Mouse (Mus musculus) stomach, embryonic 14.5 days (tissue): ENCODE measurements around the gene Nmt1. TPM values are rescaled to one million over a fixed set of nuclear protein-coding genes. Genes with fewer than 3 reads are reported as not detected.

ENCODE experiments used
- ATAC-seq: fragments of 200-750 bp; cut with Nextera tagmentation; 2 replicates; pipeline ENCODE4 v1.8.0; 2017; ENCODE audit warnings: low read depth, moderate TSS enrichment; ENCODE audit not compliant: insufficient number of reproducible peaks, insufficient read depth, low FRiP score
- H3K27ac ChIP-seq: fragments of 300-500 bp; sonication (generic); 2 replicates; pipeline ENCODE4 v1.5.1; 2014; ENCODE audit warnings: mild to moderate bottlenecking, low read length, moderate library complexity, mixed read lengths
- H3K27me3 ChIP-seq: fragments of 300-500 bp; sonication (generic); 2 replicates; pipeline ENCODE4 v1.6.1; 2014; ENCODE audit warnings: low read length, control low read depth, mixed read lengths; ENCODE audit not compliant: control insufficient read depth, insufficient read depth
- H3K36me3 ChIP-seq: fragments of 300-500 bp; sonication (generic); 2 replicates; pipeline ENCODE4 v1.6.1; 2014; ENCODE audit warnings: mild to moderate bottlenecking, control low read depth, low read length, moderate library complexity, mixed read lengths; ENCODE audit not compliant: control insufficient read depth, insufficient read depth
- H3K4me1 ChIP-seq: fragments of 300-500 bp; sonication (generic); 2 replicates; pipeline ENCODE4 v1.6.1; 2014; ENCODE audit warnings: low read length, control low read depth, mixed read lengths; ENCODE audit not compliant: control insufficient read depth, insufficient read depth
- H3K4me2 ChIP-seq: fragments of 300-500 bp; sonication (generic); replicated peaks from 2 replicates; pipeline ENCODE4 v1.6.1; 2014; ENCODE audit warnings: low read depth, low read length, control low read depth
- H3K4me3 ChIP-seq: fragments of 300-500 bp; sonication (generic); 2 replicates; pipeline ENCODE4 v1.5.1; 2014; ENCODE audit warnings: low read depth, low read length, control low read depth
- H3K9ac ChIP-seq: fragments of 300-500 bp; sonication (generic); replicated peaks from 2 replicates; pipeline ENCODE4 v1.6.1; 2014; ENCODE audit warnings: low read depth, mild to moderate bottlenecking, control low read depth, low read length, moderate library complexity, mixed read lengths
- H3K9me3 ChIP-seq: fragments of 300-500 bp; sonication (generic); 2 replicates; pipeline ENCODE4 v1.6.1; 2016; ENCODE audit warnings: low read depth, low read length, control low read depth; ENCODE audit not compliant: control insufficient read depth
- whole genome bisulfite sequencing: fragments of 180-500 bp; shearing (Covaris S2); extraction: QIAGEN DNeasy Blood & Tissue Kit; methylation state at CpG from one replicate; pipeline ENCODE4 v1.1.7; 2014; 5-methylcytosine and 5-hydroxymethylcytosine counted together
- polyA plus RNA-seq: library from polyadenylated mRNA; unstranded; fragments of >200 nt; fragmentation: Nextera tagmentation; extraction: Ambion mirVana; gene quantifications from 2 replicates; pipeline ENCODE4 v1.2.1, GENCODE M21; 2014

Nmt1 gene
- polyA plus RNA-seq, 1 experiment from 2014 or later, result 55.1 TPM

GRCm38 (mm10) chr11:103009208-103009607, 18.8 kb upstream of the Nmt1 start:
- H3K27ac ChIP-seq, result no peak overlapping the region
- H3K27me3 ChIP-seq, result no peaks in the 10 kb centered on the region
- 84% methylated on average over 8 of the region's 8 CpGs for WGBS
- H3K9me3 ChIP-seq, result no peaks in the 10 kb centered on the region
- peaks cover 11% of the 10 kb centered on the region; the same call in 1 of the 2 replicates for H3K36me3 ChIP-seq
- H3K4me2 ChIP-seq, result no peak overlapping the region
- no peak overlapping the region for H3K9ac ChIP-seq
- no peak for ATAC-seq
- H3K4me1 ChIP-seq, result peaks cover 4% of the 10 kb centered on the region; the same call in 1 of the 2 replicates
- H3K4me3 ChIP-seq, result no peak overlapping the region

GRCm38 (mm10) chr11:103010454-103011205, 17.4 kb upstream of the Nmt1 start:
- H3K4me3 ChIP-seq, result no peak overlapping the region
- H3K9me3 ChIP-seq, result no peaks in the 10 kb centered on the region
- peaks cover 8% of the 10 kb centered on the region; the same call in 1 of the 2 replicates for H3K4me1 ChIP-seq
- H3K4me2 ChIP-seq, result no peak overlapping the region
- H3K27ac ChIP-seq, result no peak overlapping the region
- WGBS, result 64% methylated on average over 13 of the region's 13 CpGs
- H3K36me3 ChIP-seq, result peaks cover 11% of the 10 kb centered on the region; the same call in 1 of the 2 replicates
- no peak overlapping the region for H3K9ac ChIP-seq
- no peaks in the 10 kb centered on the region for H3K27me3 ChIP-seq
- ATAC-seq, result no peak

DNA sequence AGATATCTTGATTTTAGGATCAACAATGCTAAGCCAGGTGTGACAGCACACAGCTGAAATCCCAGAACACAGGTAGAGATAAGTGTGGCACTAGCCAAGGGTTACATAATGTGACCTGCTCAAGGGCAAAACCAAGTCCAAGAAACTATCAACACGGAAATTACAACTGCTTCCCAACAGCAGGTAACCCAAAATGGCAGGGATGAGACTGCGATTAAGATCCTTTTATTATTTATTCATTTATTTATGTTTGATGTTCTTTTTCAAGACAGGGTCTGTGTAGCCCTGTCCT, 16.8 kb upstream of the Nmt1 start:
- no peaks in the 10 kb centered on the region for H3K27me3 ChIP-seq
- H3K4me1 ChIP-seq, result peaks cover 14% of the 10 kb centered on the region; the same call in 1 of the 2 replicates
- no peak overlapping the region for H3K4me2 ChIP-seq
- peaks cover 11% of the 10 kb centered on the region; the same call in 1 of the 2 replicates for H3K36me3 ChIP-seq
- no peak overlapping the region for H3K27ac ChIP-seq
- 79% methylated on average over 2 of the region's 2 CpGs for WGBS
- no peak overlapping the region for H3K9ac ChIP-seq
- no peak overlapping the region for H3K4me3 ChIP-seq
- no peak for ATAC-seq
- H3K9me3 ChIP-seq, result no peaks in the 10 kb centered on the region

DNA sequence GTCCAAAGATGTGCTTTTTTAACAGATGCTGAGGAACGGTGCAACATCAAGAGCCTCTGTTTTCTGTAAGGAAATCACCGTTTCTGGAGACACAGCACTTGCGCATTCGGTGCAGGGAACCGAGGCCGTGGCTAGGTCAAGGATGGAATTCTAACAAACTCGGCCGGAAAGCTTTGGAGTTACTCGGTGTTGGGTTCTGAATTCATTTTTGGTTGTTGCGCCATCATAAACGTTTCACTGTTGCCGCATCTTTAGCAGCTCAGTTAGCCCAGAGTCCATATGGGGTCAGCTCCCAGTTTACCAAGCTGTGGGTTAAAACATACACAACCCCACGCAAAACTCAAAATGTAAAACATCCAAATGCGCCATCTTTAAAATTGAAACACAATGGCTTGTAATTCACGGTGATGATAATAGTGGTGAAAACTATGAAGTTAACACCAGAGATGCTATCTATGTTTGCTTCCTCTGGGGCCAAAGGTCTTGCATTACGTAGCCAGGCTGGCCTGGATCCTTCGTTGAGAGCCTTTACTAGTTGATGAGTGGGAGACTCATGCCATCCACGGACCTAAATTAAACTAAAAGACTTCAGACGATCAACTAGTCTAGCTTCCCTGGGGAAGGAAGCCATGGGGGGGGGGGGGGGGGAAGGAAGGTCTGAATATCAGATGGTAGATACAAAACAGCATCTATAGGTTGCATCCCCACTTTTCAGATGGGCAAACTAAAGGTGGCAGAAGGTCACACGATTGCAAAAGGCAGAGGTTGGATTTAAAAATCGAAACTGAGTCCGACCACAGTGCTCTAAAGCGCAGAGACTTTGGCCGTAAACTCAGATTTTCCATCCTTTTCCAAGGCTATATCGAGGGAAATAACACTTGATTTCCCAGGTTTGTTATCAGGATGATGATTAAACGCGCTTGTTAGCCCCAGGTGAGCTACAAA, 11.8 kb upstream of the Nmt1 start:
- peak overlapping the region; percentile 92 for H3K9ac ChIP-seq
- peak overlapping the region; percentile 90 for H3K27ac ChIP-seq
- peak overlapping the region; percentile 85 for H3K4me3 ChIP-seq
- WGBS, result 41% methylated on average over 27 of the region's 27 CpGs
- peaks cover 16% of the 10 kb centered on the region; the same call in 1 of the 2 replicates for H3K4me1 ChIP-seq
- ATAC-seq, result no peak
- no peaks in the 10 kb centered on the region for H3K27me3 ChIP-seq
- H3K9me3 ChIP-seq, result no peaks in the 10 kb centered on the region
- H3K36me3 ChIP-seq, result peaks cover 6% of the 10 kb centered on the region; the same call in 1 of the 2 replicates
- H3K4me2 ChIP-seq, result peak overlapping the region; percentile 87

GRCm38 (mm10) chr11:103016930-103017329, 11.1 kb upstream of the Nmt1 start:
- peaks cover 18% of the 10 kb centered on the region; the same call in 1 of the 2 replicates for H3K4me1 ChIP-seq
- H3K27me3 ChIP-seq, result no peaks in the 10 kb centered on the region
- ATAC-seq, result peak; percentile 96
- peaks cover 6% of the 10 kb centered on the region; the same call in 1 of the 2 replicates for H3K36me3 ChIP-seq
- H3K9me3 ChIP-seq, result no peaks in the 10 kb centered on the region
- under 1% methylated on average over 40 of the region's 41 CpGs for WGBS
- peak overlapping the region; percentile 85 for H3K4me3 ChIP-seq
- H3K4me2 ChIP-seq, result peak overlapping the region; percentile 87
- peak overlapping the region; percentile 90 for H3K27ac ChIP-seq
- H3K9ac ChIP-seq, result peak overlapping the region; percentile 92

GRCm38 (mm10) chr11:103017661-103018060, 10.3 kb upstream of the Nmt1 start:
- Histone ChIP-seq H3K4me3 (no peak overlapping the region), H3K27ac (no peak overlapping the region), H3K4me1 (peaks cover 18% of the 10 kb centered on the region; the same call in 1 of the 2 replicates), H3K9ac (no peak overlapping the region), H3K27me3 (no peaks in the 10 kb centered on the region), H3K4me2 (no peak overlapping the region), H3K9me3 (no peaks in the 10 kb centered on the region), H3K36me3 (peaks cover 4% of the 10 kb centered on the region; the same call in 1 of the 2 replicates)
- WGBS, result 56% methylated on average over 9 of the region's 9 CpGs
- no peak for ATAC-seq

GRCm38 (mm10) chr11:103018860-103019259, 9.1 kb upstream of the Nmt1 start:
- WGBS, result 73% methylated on average over 6 of the region's 6 CpGs

DNA sequence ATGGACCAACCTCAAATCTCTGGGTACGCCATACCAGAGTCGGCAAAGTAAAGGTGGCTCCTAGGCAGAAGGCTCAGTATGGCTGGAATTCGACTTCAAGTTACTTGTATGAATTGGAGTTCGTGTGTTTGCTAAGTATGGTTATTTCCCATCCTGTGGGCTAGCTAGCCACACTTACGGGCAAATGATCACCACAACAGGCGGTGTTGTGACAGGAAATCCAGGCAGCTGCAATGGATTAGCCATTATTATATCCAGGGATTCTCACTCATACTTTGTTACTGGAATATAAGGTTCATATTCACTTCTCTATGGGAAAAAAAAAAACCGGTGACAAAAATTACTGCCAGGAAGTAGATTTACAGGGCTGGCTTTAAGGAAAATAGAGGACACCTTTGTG, 8.7 kb upstream of the Nmt1 start:
- no peak for ATAC-seq
- H3K27ac ChIP-seq, result no peak overlapping the region
- H3K9me3 ChIP-seq, result no peaks in the 10 kb centered on the region
- no peaks in the 10 kb centered on the region for H3K27me3 ChIP-seq
- H3K9ac ChIP-seq, result no peak overlapping the region
- no peak overlapping the region for H3K4me2 ChIP-seq
- H3K4me3 ChIP-seq, result no peak overlapping the region
- peaks cover 18% of the 10 kb centered on the region; the same call in 1 of the 2 replicates for H3K4me1 ChIP-seq
- no peaks in the 10 kb centered on the region for H3K36me3 ChIP-seq
- WGBS, result 89% methylated on average over 7 of the region's 7 CpGs

More at GRCm38 (mm10) chr11:103018860-103019259, 9.1 kb upstream of the Nmt1 start:
- no peak overlapping the region for H3K27ac ChIP-seq
- ATAC-seq, result no peak
- no peak overlapping the region for H3K4me2 ChIP-seq
- no peaks in the 10 kb centered on the region for H3K36me3 ChIP-seq
- peaks cover 18% of the 10 kb centered on the region; the same call in 1 of the 2 replicates for H3K4me1 ChIP-seq
- H3K9ac ChIP-seq, result no peak overlapping the region
- no peaks in the 10 kb centered on the region for H3K9me3 ChIP-seq
- H3K4me3 ChIP-seq, result no peak overlapping the region
- no peaks in the 10 kb centered on the region for H3K27me3 ChIP-seq
